Mouse (Mus musculus) ES-Bruce4 (cell line): ENCODE measurements around the gene Nrxn3. TPM values are rescaled to one million over a fixed set of nuclear protein-coding genes. Genes with fewer than 3 reads are reported as not detected.

Experiments
- H3K27ac ChIP-seq: 2 replicates; pipeline ENCODE4 v1.5.1; 2012; ENCODE audit warnings: low read length, inconsistent platforms; ENCODE audit not compliant: insufficient read depth
- H3K27me3 ChIP-seq: 2 replicates; pipeline ENCODE4 v1.6.1; 2012; ENCODE audit warnings: mild to moderate bottlenecking, low read length, inconsistent platforms; ENCODE audit not compliant: control insufficient read depth, poor library complexity, insufficient read depth, severe bottlenecking
- H3K36me3 ChIP-seq: 2 replicates; pipeline ENCODE4 v1.6.1; 2012; ENCODE audit warnings: inconsistent platforms, mild to moderate bottlenecking, low read length, moderate library complexity; ENCODE audit not compliant: control insufficient read depth, poor library complexity, insufficient read depth, severe bottlenecking
- H3K4me1 ChIP-seq: one replicate; pipeline ENCODE4 v1.8.1; 2011; ENCODE audit warnings: low read length; ENCODE audit not compliant: control insufficient read depth, insufficient read depth
- H3K4me3 ChIP-seq: 2 replicates; pipeline ENCODE4 v1.5.1; 2011; ENCODE audit warnings: low read depth, mild to moderate bottlenecking, low read length
- H3K9ac ChIP-seq: 2 replicates; pipeline ENCODE4 v1.6.1; 2012; ENCODE audit warnings: low read depth, mild to moderate bottlenecking, inconsistent platforms; ENCODE audit not compliant: poor library complexity, severe bottlenecking
- H3K9me3 ChIP-seq: replicated peaks from 2 replicates; pipeline ENCODE4 v1.6.1; 2012; ENCODE audit warnings: mild to moderate bottlenecking, low read length, inconsistent platforms; ENCODE audit not compliant: control insufficient read depth, poor library complexity, insufficient read depth, severe bottlenecking
- CTCF ChIP-seq: IDR thresholded peaks from one replicate; pipeline ENCODE4 v1.8.1; 2011; ENCODE audit warnings: low read depth, low read length
- EP300 ChIP-seq: IDR thresholded peaks from 2 replicates; pipeline ENCODE4 v1.6.1; 2011; ENCODE audit warnings: low read depth, low read length; ENCODE audit not compliant: insufficient read depth
- POLR2A ChIP-seq: IDR thresholded peaks from one replicate; pipeline ENCODE4 v1.8.1; 2011; ENCODE audit warnings: low read length; ENCODE audit not compliant: insufficient read depth
- polyA plus RNA-seq: library from polyadenylated mRNA; stranded (reverse); fragments of >200 nt; gene quantifications from 2 replicates; pipeline ENCODE4 v1.2.4, GENCODE M21; 2011; ENCODE audit warnings: low read depth; ENCODE audit not compliant: missing spikeins, insufficient read depth, insufficient read length

The Nrxn3 gene
- polyA plus RNA-seq, 1 experiment: not detected

GRCm38 (mm10) chr12:89722462-89722861 is 999.8 kb downstream of the Nrxn3 start:
- Histone ChIP-seq H3K9ac (no peak overlapping the region), H3K36me3 (no peaks in the 10 kb centered on the region), H3K27ac (no peak overlapping the region), H3K9me3 (no peaks in the 10 kb centered on the region), H3K27me3 (no peaks in the 10 kb centered on the region), H3K4me3 (no peak overlapping the region), H3K4me1 (no peaks in the 10 kb centered on the region)
- TF ChIP-seq CTCF (no peak), EP300 (no peak), POLR2A (no peak)

DNA sequence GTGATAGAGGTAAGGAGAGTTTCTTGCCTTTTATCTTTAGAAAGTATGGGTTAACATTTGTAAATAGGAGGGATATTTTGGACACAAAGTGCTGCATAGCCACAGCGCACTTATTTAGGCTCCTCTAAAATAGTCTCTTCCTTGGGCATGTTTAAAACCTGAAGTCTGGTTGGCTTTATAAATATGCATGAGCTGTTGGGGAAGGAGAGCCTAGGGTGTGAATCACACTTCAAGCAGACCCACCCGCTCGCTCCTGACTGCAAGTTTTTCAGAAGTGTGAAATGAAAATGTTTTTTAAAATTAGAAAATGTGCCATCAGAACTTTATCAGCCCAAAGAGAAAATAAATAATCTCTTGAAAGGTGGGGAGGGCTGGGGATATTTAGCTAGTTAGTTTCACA is 1001.4 kb downstream of the Nrxn3 start:
- Histone ChIP-seq H3K4me1 (no peaks in the 10 kb centered on the region), H3K9me3 (no peaks in the 10 kb centered on the region), H3K9ac (no peak overlapping the region), H3K27ac (no peak overlapping the region), H3K4me3 (no peak overlapping the region), H3K27me3 (no peaks in the 10 kb centered on the region), H3K36me3 (no peaks in the 10 kb centered on the region)
- TF ChIP-seq EP300 (no peak), CTCF (no peak), POLR2A (no peak)

- H3K36me3 ChIP-seq: no peaks in the 10 kb centered on the region
- no peaks in the 10 kb centered on the region for H3K27me3 ChIP-seq
- H3K4me1 ChIP-seq: no peaks in the 10 kb centered on the region
- no peaks in the 10 kb centered on the region for H3K9me3 ChIP-seq
- H3K27ac ChIP-seq: no peak overlapping the region
- no peak overlapping the region for H3K4me3 ChIP-seq
- TF ChIP-seq POLR2A: no peak
- no peak overlapping the region for H3K9ac ChIP-seq
These were observed 1019.6 kb downstream of the Nrxn3 start for GRCm38 (mm10) chr12:89742326-89742725.

GRCm38 (mm10) chr12:89742796-89743195 is 1020.1 kb downstream of the Nrxn3 start:
- Histone ChIP-seq H3K36me3 (no peaks in the 10 kb centered on the region), H3K4me3 (no peak overlapping the region), H3K9me3 (no peaks in the 10 kb centered on the region), H3K27me3 (no peaks in the 10 kb centered on the region), H3K27ac (no peak overlapping the region), H3K9ac (no peak overlapping the region), H3K4me1 (no peaks in the 10 kb centered on the region)
- no peak for TF ChIP-seq POLR2A
- TF ChIP-seq EP300: no peak
- TF ChIP-seq CTCF: no peak

GRCm38 (mm10) chr12:89764191-89765082 is 1041.8 kb downstream of the Nrxn3 start:
- H3K4me1 ChIP-seq: peaks cover 3% of the 10 kb centered on the region
- no peak overlapping the region for H3K4me3 ChIP-seq
- no peaks in the 10 kb centered on the region for H3K36me3 ChIP-seq
- TF ChIP-seq POLR2A: no peak
- TF ChIP-seq EP300: no peak
- no peak for TF ChIP-seq CTCF
- H3K9me3 ChIP-seq: no peaks in the 10 kb centered on the region
- no peak overlapping the region for H3K9ac ChIP-seq
- no peak overlapping the region for H3K27ac ChIP-seq
- H3K27me3 ChIP-seq: no peaks in the 10 kb centered on the region

GRCm38 (mm10) chr12:89765179-89765578 is 1042.5 kb downstream of the Nrxn3 start:
- Histone ChIP-seq H3K36me3 (no peaks in the 10 kb centered on the region), H3K27me3 (no peaks in the 10 kb centered on the region), H3K4me1 (peaks cover 3% of the 10 kb centered on the region), H3K9ac (no peak overlapping the region), H3K9me3 (no peaks in the 10 kb centered on the region), H3K27ac (no peak overlapping the region), H3K4me3 (no peak overlapping the region)
- TF ChIP-seq CTCF (no peak), EP300 (no peak), POLR2A (no peak)
